Mouse (Mus musculus): ENCODE measurements around the gene Tfrc. TPM values are rescaled to one million over a fixed set of nuclear protein-coding genes. Genes with fewer than 3 reads are reported as not detected.

Gene Tfrc
- polyA plus RNA-seq, 1 experiment from 2014 or later, result 317 TPM

GRCm38 (mm10) chr16:32672861-32673560, 64.3 kb downstream of the Tfrc start:
- ATAC-seq (ENCODE audit: low read depth), result peak; percentile 42; the same call in 1 of the 2 replicates
- Histone ChIP-seq H3K4me2 (ENCODE audit: low read depth, low read length) (no peak overlapping the region), H3K36me3 (ENCODE audit: control insufficient read depth, insufficient read depth) (peaks cover 8% of the 10 kb centered on the region), H3K9me3 (replicated peaks; ENCODE audit: control insufficient read depth, low read length) (no peaks in the 10 kb centered on the region), H3K27me3 (ENCODE audit: control insufficient read depth, insufficient read depth, low read depth, low read length) (no peaks in the 10 kb centered on the region), H3K4me1 (ENCODE audit: control insufficient read depth, low read depth, low read length) (peaks cover 38% of the 10 kb centered on the region), H3K4me3 (ENCODE audit: low read depth, low read length) (no peak overlapping the region), H3K27ac (ENCODE audit: low read length) (no peak overlapping the region), H3K9ac (ENCODE audit: low read depth, low read length) (no peak overlapping the region)
- WGBS (ENCODE audit: insufficient replicate concordance), result 69% methylated on average over 13 of the region's 13 CpGs

GRCm38 (mm10) chr16:32674121-32674740, 65.5 kb downstream of the Tfrc start:
- Histone ChIP-seq H3K9ac (ENCODE audit: low read depth, low read length) (no peak overlapping the region), H3K4me3 (ENCODE audit: low read depth, low read length) (no peak overlapping the region), H3K27ac (ENCODE audit: low read length) (no peak overlapping the region), H3K27me3 (ENCODE audit: control insufficient read depth, insufficient read depth, low read depth, low read length) (no peaks in the 10 kb centered on the region), H3K4me1 (ENCODE audit: control insufficient read depth, low read depth, low read length) (peaks cover 42% of the 10 kb centered on the region), H3K4me2 (ENCODE audit: low read depth, low read length) (no peak overlapping the region), H3K9me3 (replicated peaks; ENCODE audit: control insufficient read depth, low read length) (no peaks in the 10 kb centered on the region), H3K36me3 (ENCODE audit: control insufficient read depth, insufficient read depth) (peaks cover 8% of the 10 kb centered on the region)
- no peak for ATAC-seq (ENCODE audit: low read depth)
- 87% methylated on average over 17 of the region's 17 CpGs for WGBS (ENCODE audit: insufficient replicate concordance)

GRCm38 (mm10) chr16:32677040-32677700, 68.5 kb downstream of the Tfrc start:
- H3K27ac ChIP-seq (ENCODE audit: low read length), result no peak overlapping the region
- H3K4me2 ChIP-seq (ENCODE audit: low read depth, low read length), result no peak overlapping the region
- ATAC-seq (ENCODE audit: low read depth), result no peak
- no peaks in the 10 kb centered on the region for H3K9me3 ChIP-seq (replicated peaks; ENCODE audit: control insufficient read depth, low read length)
- WGBS (ENCODE audit: insufficient replicate concordance), result 74% methylated on average over 8 of the region's 10 CpGs
- H3K36me3 ChIP-seq (ENCODE audit: control insufficient read depth, insufficient read depth), result peaks cover 14% of the 10 kb centered on the region
- H3K4me1 ChIP-seq (ENCODE audit: control insufficient read depth, low read depth, low read length), result peaks cover 17% of the 10 kb centered on the region
- no peak overlapping the region for H3K9ac ChIP-seq (ENCODE audit: low read depth, low read length)
- no peaks in the 10 kb centered on the region for H3K27me3 ChIP-seq (ENCODE audit: control insufficient read depth, insufficient read depth, low read depth, low read length)
- H3K4me3 ChIP-seq (ENCODE audit: low read depth, low read length), result no peak overlapping the region

- Histone ChIP-seq H3K27me3 (ENCODE audit: control insufficient read depth, insufficient read depth, low read depth, low read length) (no peaks in the 10 kb centered on the region), H3K27ac (ENCODE audit: low read length) (no peak overlapping the region), H3K4me3 (ENCODE audit: low read depth, low read length) (no peak overlapping the region), H3K36me3 (ENCODE audit: control insufficient read depth, insufficient read depth) (peaks cover 14% of the 10 kb centered on the region), H3K4me1 (ENCODE audit: control insufficient read depth, low read depth, low read length) (peaks cover 10% of the 10 kb centered on the region), H3K9me3 (replicated peaks; ENCODE audit: control insufficient read depth, low read length) (no peaks in the 10 kb centered on the region), H3K9ac (ENCODE audit: low read depth, low read length) (no peak overlapping the region), H3K4me2 (ENCODE audit: low read depth, low read length) (no peak overlapping the region)
- no peak for ATAC-seq (ENCODE audit: low read depth)
- WGBS (ENCODE audit: insufficient replicate concordance), result 67% methylated on average over 14 of the region's 14 CpGs
Observed at GRCm38 (mm10) chr16:32677903-32678302, 69.2 kb downstream of the Tfrc start.

- 67% methylated on average over 14 of the region's 14 CpGs for WGBS (ENCODE audit: insufficient replicate concordance)
- H3K27me3 ChIP-seq (ENCODE audit: control insufficient read depth, insufficient read depth, low read depth, low read length), result no peaks in the 10 kb centered on the region
- H3K4me2 ChIP-seq (ENCODE audit: low read depth, low read length), result no peak overlapping the region
- H3K4me1 ChIP-seq (ENCODE audit: control insufficient read depth, low read depth, low read length), result peaks cover 7% of the 10 kb centered on the region
- no peak overlapping the region for H3K4me3 ChIP-seq (ENCODE audit: low read depth, low read length)
- H3K9me3 ChIP-seq (replicated peaks; ENCODE audit: control insufficient read depth, low read length), result no peaks in the 10 kb centered on the region
- ATAC-seq (ENCODE audit: low read depth), result no peak
- no peak overlapping the region for H3K27ac ChIP-seq (ENCODE audit: low read length)
- peaks cover 14% of the 10 kb centered on the region for H3K36me3 ChIP-seq (ENCODE audit: control insufficient read depth, insufficient read depth)
- H3K9ac ChIP-seq (ENCODE audit: low read depth, low read length), result no peak overlapping the region
Observed at GRCm38 (mm10) chr16:32678812-32679211, 70.1 kb downstream of the Tfrc start.

GRCm38 (mm10) chr16:32679976-32680375, 71.3 kb downstream of the Tfrc start:
- no peak for ATAC-seq (ENCODE audit: low read depth)
- no peak overlapping the region for H3K27ac ChIP-seq (ENCODE audit: low read length)
- H3K36me3 ChIP-seq (ENCODE audit: control insufficient read depth, insufficient read depth), result peaks cover 14% of the 10 kb centered on the region
- H3K9ac ChIP-seq (ENCODE audit: low read depth, low read length), result no peak overlapping the region
- WGBS (ENCODE audit: insufficient replicate concordance), result 88% methylated on average over 16 of the region's 16 CpGs
- H3K4me2 ChIP-seq (ENCODE audit: low read depth, low read length), result no peak overlapping the region
- H3K4me3 ChIP-seq (ENCODE audit: low read depth, low read length), result no peak overlapping the region
- H3K27me3 ChIP-seq (ENCODE audit: control insufficient read depth, insufficient read depth, low read depth, low read length), result no peaks in the 10 kb centered on the region
- H3K4me1 ChIP-seq (ENCODE audit: control insufficient read depth, low read depth, low read length), result peaks cover 7% of the 10 kb centered on the region
- H3K9me3 ChIP-seq (replicated peaks; ENCODE audit: control insufficient read depth, low read length), result no peaks in the 10 kb centered on the region

GRCm38 (mm10) chr16:32680806-32681205, 72.1 kb downstream of the Tfrc start:
- no peak for ATAC-seq (ENCODE audit: low read depth)

GRCm38 (mm10) chr16:32682194-32682593, 73.5 kb downstream of the Tfrc start:
- Histone ChIP-seq H3K9me3 (replicated peaks; ENCODE audit: control insufficient read depth, low read length) (no peaks in the 10 kb centered on the region), H3K27me3 (ENCODE audit: control insufficient read depth, insufficient read depth, low read depth, low read length) (no peaks in the 10 kb centered on the region), H3K36me3 (ENCODE audit: control insufficient read depth, insufficient read depth) (peaks cover 7% of the 10 kb centered on the region), H3K27ac (ENCODE audit: low read length) (no peak overlapping the region), H3K4me3 (ENCODE audit: low read depth, low read length) (no peak overlapping the region), H3K4me2 (ENCODE audit: low read depth, low read length) (no peak overlapping the region), H3K9ac (ENCODE audit: low read depth, low read length) (no peak overlapping the region), H3K4me1 (ENCODE audit: control insufficient read depth, low read depth, low read length) (peaks cover 7% of the 10 kb centered on the region)
- 20% methylated on average over 5 of the region's 5 CpGs for WGBS (ENCODE audit: insufficient replicate concordance)
- 0 out of 2 replicates have a peak, but pooled peaks have one; percentile 37 for ATAC-seq (ENCODE audit: low read depth)

More at GRCm38 (mm10) chr16:32680806-32681205, 72.1 kb downstream of the Tfrc start:
- no peak overlapping the region for H3K4me3 ChIP-seq (ENCODE audit: low read depth, low read length)
- WGBS (ENCODE audit: insufficient replicate concordance), result 71% methylated on average over 6 of the region's 6 CpGs
- H3K36me3 ChIP-seq (ENCODE audit: control insufficient read depth, insufficient read depth), result peaks cover 13% of the 10 kb centered on the region
- H3K27ac ChIP-seq (ENCODE audit: low read length), result no peak overlapping the region
- no peak overlapping the region for H3K9ac ChIP-seq (ENCODE audit: low read depth, low read length)
- H3K9me3 ChIP-seq (replicated peaks; ENCODE audit: control insufficient read depth, low read length), result no peaks in the 10 kb centered on the region
- no peak overlapping the region for H3K4me2 ChIP-seq (ENCODE audit: low read depth, low read length)
- no peaks in the 10 kb centered on the region for H3K27me3 ChIP-seq (ENCODE audit: control insufficient read depth, insufficient read depth, low read depth, low read length)
- peaks cover 7% of the 10 kb centered on the region for H3K4me1 ChIP-seq (ENCODE audit: control insufficient read depth, low read depth, low read length)

Data from liver, embryonic 16.5 days (tissue).